Mouse (Mus musculus) C2C12 (cell line): ENCODE measurements around the gene 4922502D21Rik.

Source experiments
- CEBPB ChIP-seq: IDR thresholded peaks from one replicate; pipeline ENCODE4 v1.6.1; 2011; ENCODE audit warnings: low read depth, mild to moderate bottlenecking, control low read depth, moderate library complexity
- CTCF ChIP-seq: IDR thresholded peaks from one replicate; pipeline ENCODE4 v1.5.1; 2011; ENCODE audit not compliant: control insufficient read depth, insufficient read depth, insufficient read length
- MYOD1 ChIP-seq: IDR thresholded peaks from one replicate; pipeline ENCODE4 v1.6.1; 2011; ENCODE audit warnings: low read depth; ENCODE audit not compliant: control insufficient read depth, insufficient read length

DNA sequence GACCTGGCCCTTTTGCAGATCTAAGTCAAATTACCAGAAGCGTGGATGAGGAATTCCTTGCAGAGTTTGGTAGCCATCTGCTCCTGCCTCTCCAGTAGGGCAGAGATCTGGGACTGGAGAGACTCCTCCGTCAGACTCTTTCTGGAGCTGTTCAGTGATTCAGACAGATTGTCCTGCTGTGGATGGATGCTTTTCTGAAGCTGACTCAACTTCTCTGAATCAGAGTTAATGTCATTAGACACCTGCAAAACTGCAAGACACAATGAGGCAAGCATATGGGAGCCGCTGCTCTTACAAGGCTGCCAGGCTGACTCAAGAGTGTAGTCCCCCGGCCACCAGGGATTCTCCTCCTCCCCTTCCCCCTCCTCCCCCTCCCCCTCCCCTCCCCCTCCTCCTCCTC is 48.9 kb upstream of the 4922502D21Rik start:
- TF ChIP-seq CEBPB: no peak
- no peak for TF ChIP-seq CTCF
- TF ChIP-seq MYOD1: no peak
